Mouse (Mus musculus) kidney, embryonic 16.5 days (tissue): ENCODE results near the gene Sptb. TPM values are rescaled to one million over a fixed set of nuclear protein-coding genes. Genes with fewer than 3 reads are reported as not detected.

Experiments
- ATAC-seq: fragments of 200-750 bp; cut with Nextera tagmentation; 2 replicates; pipeline ENCODE4 v1.8.0; 2017; ENCODE audit warnings: moderate TSS enrichment; ENCODE audit not compliant: low FRiP score, low TSS enrichment
- H3K27ac ChIP-seq: fragments of 300-500 bp; sonication (generic); 2 replicates; pipeline ENCODE4 v1.5.1; 2014; ENCODE audit warnings: low read length
- H3K27me3 ChIP-seq: fragments of 300-500 bp; sonication (generic); 2 replicates; pipeline ENCODE4 v1.6.1; 2014; ENCODE audit warnings: low read length, control low read depth, mixed read lengths; ENCODE audit not compliant: insufficient read depth
- H3K36me3 ChIP-seq: fragments of 300-500 bp; sonication (generic); 2 replicates; pipeline ENCODE4 v1.6.1; 2014; ENCODE audit warnings: low read length, control low read depth, mixed read lengths; ENCODE audit not compliant: insufficient read depth
- H3K4me1 ChIP-seq: fragments of 300-500 bp; sonication (generic); 2 replicates; pipeline ENCODE4 v1.6.1; 2014; ENCODE audit warnings: low read length, control low read depth, mixed read lengths; ENCODE audit not compliant: insufficient read depth
- H3K4me2 ChIP-seq: fragments of 300-500 bp; sonication (generic); replicated peaks from 2 replicates; pipeline ENCODE4 v1.6.1; 2014; ENCODE audit warnings: low read depth, low read length
- H3K4me3 ChIP-seq: fragments of 300-500 bp; sonication (generic); 2 replicates; pipeline ENCODE4 v1.5.1; 2014; ENCODE audit warnings: mild to moderate bottlenecking, low read length
- H3K9ac ChIP-seq: fragments of 300-500 bp; sonication (generic); replicated peaks from 2 replicates; pipeline ENCODE4 v1.6.1; 2014; ENCODE audit warnings: low read length
- H3K9me3 ChIP-seq: fragments of 300-500 bp; sonication (generic); 2 replicates; pipeline ENCODE4 v1.6.1; 2016; ENCODE audit warnings: low read length, control low read depth
- WGBS: fragments of 180-500 bp; shearing (Covaris S2); extraction: QIAGEN DNeasy Blood & Tissue Kit; methylation state at CpG from one replicate; pipeline ENCODE4 v1.1.7; 2014; 5-methylcytosine and 5-hydroxymethylcytosine counted together
- microRNA-seq: library from miRNA; unstranded; fragments of <30 nt; microRNA quantifications from one replicate; pipeline ENCODE4, GENCODE M21; 2016
- polyA plus RNA-seq: library from polyadenylated mRNA; unstranded; fragments of >200 nt; fragmentation: Nextera tagmentation; extraction: Ambion mirVana; gene quantifications from 2 replicates; pipeline ENCODE4 v1.2.1, GENCODE M21; 2015

Sptb gene
- polyA plus RNA-seq, 1 experiment from 2014 or later = 1.00 TPM

- no peaks in the 10 kb centered on the region for H3K36me3 ChIP-seq
- H3K4me2 ChIP-seq = peak overlapping the region; percentile 96
- WGBS = under 1% methylated on average over 70 of the region's 74 CpGs
- peak; percentile 90 for ATAC-seq
- peak overlapping the region; percentile 88 for H3K9ac ChIP-seq
- H3K4me3 ChIP-seq = peak overlapping the region; percentile 78
- H3K27me3 ChIP-seq = no peaks in the 10 kb centered on the region
- H3K9me3 ChIP-seq = no peaks in the 10 kb centered on the region
- H3K4me1 ChIP-seq = peaks cover 53% of the 10 kb centered on the region
- H3K27ac ChIP-seq = peak overlapping the region; percentile 94
Observed at GRCm38 (mm10) chr12:76533377-76534222, 176.7 kb downstream of the Sptb start.

GRCm38 (mm10) chr12:76532926-76533376 lies 177.4 kb downstream of the Sptb start:
- H3K9ac ChIP-seq = peak overlapping the region; percentile 88
- no peaks in the 10 kb centered on the region for H3K27me3 ChIP-seq
- under 1% methylated on average over 31 of the region's 31 CpGs for WGBS
- peak overlapping the region; percentile 94 for H3K27ac ChIP-seq
- H3K4me1 ChIP-seq = peaks cover 53% of the 10 kb centered on the region
- no peak for ATAC-seq
- no peaks in the 10 kb centered on the region for H3K36me3 ChIP-seq
- peak overlapping the region; percentile 78 for H3K4me3 ChIP-seq
- peak overlapping the region; percentile 96 for H3K4me2 ChIP-seq
- H3K9me3 ChIP-seq = no peaks in the 10 kb centered on the region

GRCm38 (mm10) chr12:76531986-76532925 lies 178.1 kb downstream of the Sptb start:
- H3K27ac ChIP-seq = peak overlapping the region; percentile 94
- WGBS = 3% methylated on average over 19 of the region's 19 CpGs
- no peaks in the 10 kb centered on the region for H3K36me3 ChIP-seq
- ATAC-seq = peak; percentile 18; the same call in 1 of the 2 replicates
- no peaks in the 10 kb centered on the region for H3K9me3 ChIP-seq
- no peaks in the 10 kb centered on the region for H3K27me3 ChIP-seq
- peak overlapping the region; percentile 78 for H3K4me3 ChIP-seq
- peaks cover 56% of the 10 kb centered on the region for H3K4me1 ChIP-seq
- H3K4me2 ChIP-seq = peak overlapping the region; percentile 96
- H3K9ac ChIP-seq = peak overlapping the region; percentile 88

- Histone ChIP-seq H3K9me3 (no peaks in the 10 kb centered on the region), H3K4me1 (peaks cover 43% of the 10 kb centered on the region), H3K9ac (peak within 1 kb of the TSS; percentile 47; the same call in 1 of the 2 replicates), H3K36me3 (no peaks in the 10 kb centered on the region), H3K27me3 (no peaks in the 10 kb centered on the region), H3K4me2 (peak within 1 kb of the TSS; percentile 96), H3K4me3 (peak within 1 kb of the TSS; percentile 78; the same call in 1 of the 2 replicates), H3K27ac (peak within 1 kb of the TSS; percentile 94)
- WGBS = 42% methylated on average over 6 of the region's 6 CpGs
- ATAC-seq = no peak
Observed at GRCm38 (mm10) chr12:76530580-76531139, 179.7 kb downstream of the Sptb start, which contains the start of gene Plekhg3. Gene Plekhg3, plus strand, starts transcription at chr12:76530891.

Small RNA genes lying within 50 kb of the gene (microRNA-seq; reads per million reads assigned to microRNA genes)
- gene Mir5135 = not detected

Other genes with a start within 250 kb of the Sptb start
- gene Plekhg3, start 179.7 kb downstream of the Sptb start, polyA plus RNA-seq = 23.0 and 24.8 TPM in 2 replicates
- gene Churc1, start 55.0 kb upstream of the Sptb start, polyA plus RNA-seq = 134 and 149 TPM in 2 replicates
- 42.9 and 46.7 TPM in 2 replicates for gene Fntb, start 55.0 kb upstream of the Sptb start, polyA plus RNA-seq
- 0.34 and 0.35 TPM in 2 replicates for gene Gpx2, start 85.0 kb upstream of the Sptb start, polyA plus RNA-seq
- gene Rab15, start 112.4 kb upstream of the Sptb start, polyA plus RNA-seq = 13.6 and 14.2 TPM in 2 replicates